Mouse (Mus musculus) lung, postnatal 0 days (tissue): Measurements from ENCODE around the gene Myo5a.

Experiments
- CTCF ChIP-seq: IDR thresholded peaks from 2 replicates; pipeline ENCODE4 v1.5.1; 2016; ENCODE audit warnings: antibody characterized with exemption, mild to moderate bottlenecking
- EP300 ChIP-seq: IDR thresholded peaks from 2 replicates; pipeline ENCODE4 v1.6.1; 2016; ENCODE audit warnings: antibody characterized with exemption, mild to moderate bottlenecking, control low read depth

DNA sequence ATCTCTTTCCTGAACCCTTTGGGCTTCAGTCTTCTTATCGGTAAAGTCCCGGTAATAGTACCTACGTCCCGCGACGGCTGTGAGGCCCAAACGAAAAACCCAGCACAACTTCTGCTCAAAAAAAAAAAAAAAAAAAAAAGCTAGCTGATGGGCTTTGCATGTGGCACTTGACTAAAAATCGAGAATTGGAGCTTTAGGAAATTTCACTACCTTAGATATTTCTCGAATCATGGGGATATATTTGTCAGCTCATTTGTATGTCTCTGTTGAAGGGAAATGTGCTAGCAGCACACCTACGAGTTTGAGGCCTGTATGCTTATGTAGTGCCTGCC is 32.5 kb upstream of the Myo5a start:
- no peak for TF ChIP-seq CTCF
- no peak for TF ChIP-seq EP300
